Mouse (Mus musculus): Measurements from ENCODE around the gene Sprr1a. TPM values are rescaled to one million over a fixed set of nuclear protein-coding genes. Genes with fewer than 3 reads are reported as not detected.

Gene Sprr1a
- polyA plus RNA-seq, 1 experiment = not detected

DNA sequence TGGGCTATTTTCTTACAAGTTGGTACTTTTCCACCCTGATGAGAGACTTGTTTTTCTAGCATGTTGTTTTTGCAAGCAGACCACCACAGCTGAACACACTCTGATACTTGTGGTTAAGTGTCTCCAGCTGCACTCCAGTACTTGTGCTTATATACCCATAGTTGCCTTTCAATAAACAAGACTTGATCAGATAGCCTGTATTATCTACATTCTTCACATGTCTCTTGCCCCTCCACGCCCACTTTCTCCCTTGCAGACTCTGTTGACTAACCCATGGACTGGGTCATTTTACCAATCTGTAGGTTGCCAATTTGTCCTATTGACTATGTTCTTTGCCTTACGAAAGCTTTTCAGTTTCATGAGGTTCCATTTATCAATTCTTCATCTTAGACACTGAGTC, 15.6 kb downstream of the Sprr1a start:
- H3K4me1 ChIP-seq (ENCODE audit: control insufficient read depth, insufficient read depth, low read length) = no peaks in the 10 kb centered on the region
- H3K4me3 ChIP-seq (replicated peaks; ENCODE audit: control insufficient read depth, low read depth, low read length) = no peak overlapping the region
- no peak overlapping the region for H3K27ac ChIP-seq (ENCODE audit: control insufficient read depth, insufficient read depth, low read depth, low read length, poor library complexity)
- TF ChIP-seq CTCF (IDR thresholded peaks at IDR 0.05; ENCODE audit: control insufficient read depth, insufficient read depth, low read length) (no peak), POLR2A (IDR thresholded peaks at IDR 0.05; ENCODE audit: borderline replicate concordance, control insufficient read depth, low read depth, low read length) (no peak)
- WGBS = 81% methylated on average over 2 of the region's 2 CpGs

DNA sequence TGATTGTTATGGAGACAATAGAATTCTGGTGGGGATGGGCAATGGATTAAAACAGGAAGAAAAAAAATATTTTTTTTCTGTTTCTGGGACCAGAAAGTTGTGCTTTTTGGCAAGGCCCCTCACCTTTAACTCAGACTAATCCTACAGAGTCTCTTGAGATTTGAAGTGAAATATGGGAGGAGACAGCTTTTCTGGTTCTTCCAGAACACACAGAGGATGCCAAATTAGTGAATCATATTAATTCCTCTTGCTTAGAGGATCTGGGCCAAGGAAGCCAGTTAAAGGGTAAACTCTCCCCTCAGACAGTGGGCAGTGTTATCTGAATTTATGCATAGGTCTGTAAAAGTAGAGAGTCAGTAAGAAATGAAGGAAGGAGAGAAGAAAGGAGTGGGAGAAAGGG, 18.3 kb downstream of the Sprr1a start:
- H3K4me1 ChIP-seq (ENCODE audit: control insufficient read depth, insufficient read depth, low read length) = no peaks in the 10 kb centered on the region
- H3K27ac ChIP-seq (ENCODE audit: control insufficient read depth, insufficient read depth, low read depth, low read length, poor library complexity) = no peak overlapping the region
- no peak for TF ChIP-seq POLR2A (IDR thresholded peaks at IDR 0.05; ENCODE audit: borderline replicate concordance, control insufficient read depth, low read depth, low read length)
- no peak for TF ChIP-seq CTCF (IDR thresholded peaks at IDR 0.05; ENCODE audit: control insufficient read depth, insufficient read depth, low read length)
- no peak overlapping the region for H3K4me3 ChIP-seq (replicated peaks; ENCODE audit: control insufficient read depth, low read depth, low read length)

DNA sequence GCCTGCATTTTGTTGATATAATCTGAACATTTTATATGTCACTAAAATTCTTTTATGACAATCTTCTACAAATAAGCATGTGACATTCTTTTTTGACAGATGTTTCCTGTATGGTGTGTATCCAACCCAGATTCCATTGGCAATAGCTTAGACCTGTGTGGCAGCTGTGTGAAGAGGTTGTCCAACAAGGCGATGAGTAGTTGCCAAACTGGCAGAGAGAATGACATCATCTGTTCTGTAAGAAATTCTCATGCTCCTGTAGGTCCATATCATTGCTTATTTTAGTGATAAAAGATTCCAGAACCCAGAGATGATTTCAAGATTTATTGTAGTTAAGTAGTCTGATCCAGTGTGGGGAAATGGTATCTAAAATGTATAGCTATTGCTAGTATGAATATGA, 19.1 kb downstream of the Sprr1a start:
- TF ChIP-seq CTCF (IDR thresholded peaks at IDR 0.05; ENCODE audit: control insufficient read depth, insufficient read depth, low read length) (no peak), POLR2A (IDR thresholded peaks at IDR 0.05; ENCODE audit: borderline replicate concordance, control insufficient read depth, low read depth, low read length) (no peak)
- H3K4me3 ChIP-seq (replicated peaks; ENCODE audit: control insufficient read depth, low read depth, low read length) = no peak overlapping the region
- WGBS = 83% methylated on average over 1 of the region's 1 CpGs

DNA sequence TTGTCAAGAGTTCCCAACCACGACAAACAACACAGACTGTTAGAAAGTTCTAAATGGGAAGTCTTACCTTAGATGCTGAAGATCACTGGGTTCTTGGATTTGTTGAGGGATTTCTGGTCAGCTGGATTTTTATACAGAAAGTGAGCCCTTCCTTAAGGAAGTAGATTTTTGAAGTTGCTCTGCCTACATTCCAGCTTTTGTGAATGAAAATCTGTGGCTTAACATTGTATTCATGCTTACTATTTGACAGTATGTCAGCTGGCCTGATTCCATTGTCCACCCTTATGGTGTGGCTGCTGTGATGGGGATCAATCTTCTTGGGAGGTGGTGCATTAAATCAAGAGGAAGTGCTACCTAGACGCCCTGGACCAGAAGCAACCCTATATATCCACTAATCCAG, 27.1 kb downstream of the Sprr1a start, which contains the start of gene Sprr3:
Gene Sprr3 (minus strand): TSS at position 101 of the 400 bp plus-strand sequence.
- Histone ChIP-seq H3K27ac (ENCODE audit: control insufficient read depth, insufficient read depth, low read depth, low read length, poor library complexity) (no peak within 1 kb of the TSS), H3K4me1 (ENCODE audit: control insufficient read depth, insufficient read depth, low read length) (no peaks in the 10 kb centered on the region), H3K4me3 (replicated peaks; ENCODE audit: control insufficient read depth, low read depth, low read length) (no peak within 1 kb of the TSS)
- 58% methylated on average over 2 of the region's 2 CpGs for WGBS
- TF ChIP-seq CTCF (IDR thresholded peaks at IDR 0.05; ENCODE audit: control insufficient read depth, insufficient read depth, low read length) (no peak), POLR2A (IDR thresholded peaks at IDR 0.05; ENCODE audit: borderline replicate concordance, control insufficient read depth, low read depth, low read length) (no peak)

More for the DNA sequence above, 19.1 kb downstream of the Sprr1a start:
- Histone ChIP-seq H3K27ac (ENCODE audit: control insufficient read depth, insufficient read depth, low read depth, low read length, poor library complexity) (no peak overlapping the region), H3K4me1 (ENCODE audit: control insufficient read depth, insufficient read depth, low read length) (no peaks in the 10 kb centered on the region)

DNA sequence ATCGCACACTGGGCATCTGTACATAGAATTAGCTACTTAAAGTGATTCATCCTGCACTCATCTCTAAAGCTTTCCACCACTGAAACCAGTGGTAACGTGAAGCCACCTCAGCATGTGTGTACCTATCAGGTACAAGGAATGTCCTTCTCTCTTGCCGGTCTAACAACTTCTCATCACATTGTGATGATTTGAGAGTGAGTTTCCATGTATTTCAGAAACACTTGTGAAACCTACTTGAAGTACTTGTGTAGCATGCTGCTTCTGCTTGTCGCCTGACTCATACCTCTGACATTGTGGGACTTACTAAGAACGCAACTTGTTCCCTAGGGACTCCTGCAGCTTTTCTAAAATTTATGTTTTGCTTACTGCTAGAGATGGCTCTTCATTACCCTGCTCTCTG, 30.5 kb downstream of the Sprr1a start:
- H3K27ac ChIP-seq (ENCODE audit: control insufficient read depth, insufficient read depth, low read depth, low read length, poor library complexity) = no peak overlapping the region
- H3K4me3 ChIP-seq (replicated peaks; ENCODE audit: control insufficient read depth, low read depth, low read length) = no peak overlapping the region
- TF ChIP-seq CTCF (IDR thresholded peaks at IDR 0.05; ENCODE audit: control insufficient read depth, insufficient read depth, low read length) (no peak), POLR2A (IDR thresholded peaks at IDR 0.05; ENCODE audit: borderline replicate concordance, control insufficient read depth, low read depth, low read length) (no peak)
- no peaks in the 10 kb centered on the region for H3K4me1 ChIP-seq (ENCODE audit: control insufficient read depth, insufficient read depth, low read length)
- 78% methylated on average over 5 of the region's 5 CpGs for WGBS

DNA sequence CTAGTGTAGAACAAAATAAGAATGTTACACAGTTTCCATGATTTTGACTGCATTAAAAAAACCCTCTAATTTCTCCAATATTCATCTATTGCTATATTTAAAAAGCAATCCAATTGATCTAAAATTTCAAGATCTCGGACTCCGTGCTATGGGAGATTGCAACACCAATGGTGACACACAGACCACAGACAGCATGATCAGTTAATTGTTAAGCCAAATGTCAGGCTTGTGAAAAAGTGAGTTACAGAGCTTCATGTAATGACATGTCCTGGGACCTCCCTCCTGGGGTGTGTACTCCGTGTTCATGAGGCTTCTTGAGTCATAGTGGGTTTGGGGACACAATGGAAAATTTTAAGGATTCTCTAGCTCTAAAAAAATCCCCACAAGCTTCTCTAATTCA, 45.5 kb downstream of the Sprr1a start:
- no peak overlapping the region for H3K4me3 ChIP-seq (replicated peaks; ENCODE audit: control insufficient read depth, low read depth, low read length)
- TF ChIP-seq POLR2A (IDR thresholded peaks at IDR 0.05; ENCODE audit: borderline replicate concordance, control insufficient read depth, low read depth, low read length) (no peak), CTCF (IDR thresholded peaks at IDR 0.05; ENCODE audit: control insufficient read depth, insufficient read depth, low read length) (no peak)
- no peaks in the 10 kb centered on the region for H3K4me1 ChIP-seq (ENCODE audit: control insufficient read depth, insufficient read depth, low read length)
- H3K27ac ChIP-seq (ENCODE audit: control insufficient read depth, insufficient read depth, low read depth, low read length, poor library complexity) = no peak overlapping the region
- WGBS = 76% methylated on average over 3 of the region's 3 CpGs

DNA sequence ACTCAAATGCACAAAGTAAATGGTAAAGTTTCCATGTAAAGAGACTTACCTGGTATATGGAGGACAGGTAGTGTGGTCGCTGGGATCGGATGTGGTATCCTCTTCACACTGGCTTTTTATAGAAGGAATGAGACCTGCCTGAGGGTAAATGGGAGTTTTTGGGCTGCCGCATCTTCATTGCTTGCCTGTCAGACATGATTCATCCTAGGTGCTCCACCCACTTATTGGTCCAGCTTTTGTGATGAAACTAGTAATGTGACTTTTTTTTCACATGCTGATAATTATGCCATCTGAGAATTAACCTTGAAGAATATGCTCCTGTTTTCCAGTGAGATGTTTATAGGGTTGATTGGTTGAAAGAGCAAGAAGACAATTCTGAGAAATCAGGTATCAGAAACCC, 47.0 kb downstream of the Sprr1a start, which contains the start of gene Sprr1b:
Gene Sprr1b (minus strand): TSS at position 101 of the 400 bp plus-strand sequence.
- H3K4me1 ChIP-seq (ENCODE audit: control insufficient read depth, insufficient read depth, low read length) = no peaks in the 10 kb centered on the region
- H3K4me3 ChIP-seq (replicated peaks; ENCODE audit: control insufficient read depth, low read depth, low read length) = no peak within 1 kb of the TSS
- no peak for TF ChIP-seq POLR2A (IDR thresholded peaks at IDR 0.05; ENCODE audit: borderline replicate concordance, control insufficient read depth, low read depth, low read length)
- TF ChIP-seq CTCF (IDR thresholded peaks at IDR 0.05; ENCODE audit: control insufficient read depth, insufficient read depth, low read length) = no peak
- 84% methylated on average over 3 of the region's 3 CpGs for WGBS
- no peak within 1 kb of the TSS for H3K27ac ChIP-seq (ENCODE audit: control insufficient read depth, insufficient read depth, low read depth, low read length, poor library complexity)

Other genes with a start within 250 kb of the Sprr1a start
- not detected in 2 replicates for gene Sprr2a3, start 200.5 kb downstream of the Sprr1a start, polyA plus RNA-seq (2011; ENCODE audit: insufficient read depth, insufficient read length, low replicate concordance, missing spikeins)
- not detected in 2 replicates for gene Sprr2b, start 169.3 kb downstream of the Sprr1a start, polyA plus RNA-seq (2011; ENCODE audit: insufficient read depth, insufficient read length, low replicate concordance, missing spikeins)
- not detected in 2 replicates for gene Sprr2d, start 146.8 kb downstream of the Sprr1a start, polyA plus RNA-seq (2011; ENCODE audit: insufficient read depth, insufficient read length, low replicate concordance, missing spikeins)
- not detected in 2 replicates for gene Sprr2e, start 133.8 kb downstream of the Sprr1a start, polyA plus RNA-seq (2011; ENCODE audit: insufficient read depth, insufficient read length, low replicate concordance, missing spikeins)
- gene Sprr2f, start 120.7 kb downstream of the Sprr1a start, polyA plus RNA-seq (2011; ENCODE audit: insufficient read depth, insufficient read length, low replicate concordance, missing spikeins) = not detected in 2 replicates
- gene Sprr2h, start 100.2 kb downstream of the Sprr1a start, polyA plus RNA-seq (2011; ENCODE audit: insufficient read depth, insufficient read length, low replicate concordance, missing spikeins) = not detected in 2 replicates
- gene Sprr2i, start 77.9 kb downstream of the Sprr1a start, polyA plus RNA-seq (2011; ENCODE audit: insufficient read depth, insufficient read length, low replicate concordance, missing spikeins) = not detected in 2 replicates
- not detected in 2 replicates for gene Sprr2j-ps, start 67.8 kb downstream of the Sprr1a start, polyA plus RNA-seq (2011; ENCODE audit: insufficient read depth, insufficient read length, low replicate concordance, missing spikeins)
- 36.1 and 44.7 TPM in 2 replicates for gene Gm9774, start 56.5 kb downstream of the Sprr1a start, polyA plus RNA-seq (2011; ENCODE audit: insufficient read depth, insufficient read length, low replicate concordance, missing spikeins)
- not detected in 2 replicates for gene Sprr2k, start 53.3 kb downstream of the Sprr1a start, polyA plus RNA-seq (2011; ENCODE audit: insufficient read depth, insufficient read length, low replicate concordance, missing spikeins)
- gene Sprr1b, start 47.1 kb downstream of the Sprr1a start, polyA plus RNA-seq (2011; ENCODE audit: insufficient read depth, insufficient read length, low replicate concordance, missing spikeins) = not detected in 2 replicates
- gene Sprr3, start 27.2 kb downstream of the Sprr1a start, polyA plus RNA-seq (2011; ENCODE audit: insufficient read depth, insufficient read length, low replicate concordance, missing spikeins) = not detected in 2 replicates
- gene Sprr4, start 14.6 kb upstream of the Sprr1a start, polyA plus RNA-seq (2011; ENCODE audit: insufficient read depth, insufficient read length, low replicate concordance, missing spikeins) = not detected in 2 replicates
- gene 2310046K23Rik, start 48.6 kb upstream of the Sprr1a start, polyA plus RNA-seq (2011; ENCODE audit: insufficient read depth, insufficient read length, low replicate concordance, missing spikeins) = not detected in 2 replicates
- gene Ivl, start 87.8 kb upstream of the Sprr1a start, polyA plus RNA-seq (2011; ENCODE audit: insufficient read depth, insufficient read length, low replicate concordance, missing spikeins) = not detected in 2 replicates
- not detected in 2 replicates for gene Smcp, start 103.1 kb upstream of the Sprr1a start, polyA plus RNA-seq (2011; ENCODE audit: insufficient read depth, insufficient read length, low replicate concordance, missing spikeins)
- not detected in 2 replicates for gene 2210017I01Rik, start 121.6 kb upstream of the Sprr1a start, polyA plus RNA-seq (2011; ENCODE audit: insufficient read depth, insufficient read length, low replicate concordance, missing spikeins)
- gene Lce6a, start 135.8 kb upstream of the Sprr1a start, polyA plus RNA-seq (2011; ENCODE audit: insufficient read depth, insufficient read length, low replicate concordance, missing spikeins) = not detected in 2 replicates
- not detected in 2 replicates for gene Lce1a1, start 162.4 kb upstream of the Sprr1a start, polyA plus RNA-seq (2011; ENCODE audit: insufficient read depth, insufficient read length, low replicate concordance, missing spikeins)
- gene Lce1b, start 171.0 kb upstream of the Sprr1a start, polyA plus RNA-seq (2011; ENCODE audit: insufficient read depth, insufficient read length, low replicate concordance, missing spikeins) = not detected in 2 replicates
- gene Lce1a2, start 184.4 kb upstream of the Sprr1a start, polyA plus RNA-seq (2011; ENCODE audit: insufficient read depth, insufficient read length, low replicate concordance, missing spikeins) = not detected in 2 replicates
- not detected in 2 replicates for gene Lce1c, start 193.4 kb upstream of the Sprr1a start, polyA plus RNA-seq (2011; ENCODE audit: insufficient read depth, insufficient read length, low replicate concordance, missing spikeins)
- not detected in 2 replicates for gene Lce1d, start 201.3 kb upstream of the Sprr1a start, polyA plus RNA-seq (2011; ENCODE audit: insufficient read depth, insufficient read length, low replicate concordance, missing spikeins)
- gene Lce1e, start 223.2 kb upstream of the Sprr1a start, polyA plus RNA-seq (2011; ENCODE audit: insufficient read depth, insufficient read length, low replicate concordance, missing spikeins) = not detected in 2 replicates
- gene Lce1f, start 234.5 kb upstream of the Sprr1a start, polyA plus RNA-seq (2011; ENCODE audit: insufficient read depth, insufficient read length, low replicate concordance, missing spikeins) = not detected in 2 replicates